17 mouse cellular contexts compared by ENCODE assay signal in the genomic region with DNA sequence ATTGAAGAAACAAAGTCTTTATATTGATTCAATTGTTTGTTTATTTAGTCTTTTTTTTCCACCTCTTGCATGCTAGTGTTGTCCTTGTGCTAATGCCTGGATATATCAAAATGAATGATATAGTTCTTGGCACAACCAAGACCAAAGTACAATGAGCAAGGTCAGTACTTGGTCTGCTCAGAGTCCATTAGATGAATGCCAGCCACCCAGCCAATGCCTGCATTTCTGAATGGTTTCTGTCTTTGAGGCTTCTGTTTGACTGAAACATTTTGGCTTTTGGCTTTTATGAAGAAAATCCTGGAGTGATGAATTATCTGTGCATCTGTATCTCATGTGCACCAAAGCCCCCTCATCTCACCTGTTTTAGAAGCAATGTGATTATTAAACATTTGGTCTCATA. TPM values are rescaled to one million over a fixed set of nuclear protein-coding genes. Genes with fewer than 3 reads are reported as not detected.
A peak's percentile ranks its signal among the peaks of the same experiment; 100 is the strongest.
DNase-seq lines count a peak whose midpoint lies in the region.
"Had no signal": no experiment of that assay in that cellular context is flagged by ENCODE, and none has a peak within 500 bp of the region (broad histone marks: within the 10 kb centered on the region; RNA-seq: fewer than 3 reads in every experiment).

No protein-coding gene starts in this region.

- peak; percentile 5 for DNase-seq in kidney, adult 11 months
- DNase-seq in kidney, postnatal 4 days = no peak
- peak; percentile 6 for DNase-seq in ovary, postnatal 36 days (ENCODE audit: low spot score)
- no peak for DNase-seq in ovary, postnatal 14 days (ENCODE audit: low spot score)
- peak; percentile 51 for DNase-seq in adrenal gland, postnatal 14 days
- peak; percentile 39 to 52 for DNase-seq in kidney, postnatal 25 days
- no peak for DNase-seq in left cerebral cortex, postnatal 4 days
- DNase-seq in left cerebral cortex, postnatal 14 days (ENCODE audit: low spot score in 2 of 2) = no peak
- DNase-seq: cerebellum, adult 8-10 months; gastrocnemius, adult 2 months; layer of hippocampus, postnatal 36 days; lung, postnatal 36 days had no signal

- intact Hi-C loops in left cerebral cortex, postnatal 4 days (cut with DNase I) = no loop called here
- intact Hi-C loops in left cerebral cortex, postnatal 14 days (cut with DNase I) = no loop called here

RNA-seq across cellular contexts. Expression of a gene that starts 23.5 kb away (rescaled TPM):
- not detected in 2 replicates for total RNA-seq in adrenal gland, postnatal 14 days (2021)
- not detected for total RNA-seq in left cerebral cortex, postnatal 4 days (2021)
- total RNA-seq in left cerebral cortex, postnatal 14 days (2021) = not detected
- total RNA-seq: gastrocnemius, adult 2 months; layer of hippocampus, adult 8-10 months; layer of hippocampus, postnatal 36 days; left cerebral cortex, postnatal 25 days; MEL; monocyte, adult 5-6 weeks; neutrophil, adult 5-6 weeks had no signal

Comparison
In these comparisons a context has a peak if more than half of its experiments do, and no peak if none do; other contexts are left out.
1. DNase-seq: peak in kidney, adult 11 months (single experiment), ovary, postnatal 36 days (single experiment), adrenal gland, postnatal 14 days (single experiment) and kidney, postnatal 25 days (2 of 2); none in kidney, postnatal 4 days (0 of 2), ovary, postnatal 14 days (single experiment), left cerebral cortex, postnatal 4 days (single experiment) and left cerebral cortex, postnatal 14 days (0 of 2).